Mouse (Mus musculus): ENCODE measurements around the gene Car9.

DNA sequence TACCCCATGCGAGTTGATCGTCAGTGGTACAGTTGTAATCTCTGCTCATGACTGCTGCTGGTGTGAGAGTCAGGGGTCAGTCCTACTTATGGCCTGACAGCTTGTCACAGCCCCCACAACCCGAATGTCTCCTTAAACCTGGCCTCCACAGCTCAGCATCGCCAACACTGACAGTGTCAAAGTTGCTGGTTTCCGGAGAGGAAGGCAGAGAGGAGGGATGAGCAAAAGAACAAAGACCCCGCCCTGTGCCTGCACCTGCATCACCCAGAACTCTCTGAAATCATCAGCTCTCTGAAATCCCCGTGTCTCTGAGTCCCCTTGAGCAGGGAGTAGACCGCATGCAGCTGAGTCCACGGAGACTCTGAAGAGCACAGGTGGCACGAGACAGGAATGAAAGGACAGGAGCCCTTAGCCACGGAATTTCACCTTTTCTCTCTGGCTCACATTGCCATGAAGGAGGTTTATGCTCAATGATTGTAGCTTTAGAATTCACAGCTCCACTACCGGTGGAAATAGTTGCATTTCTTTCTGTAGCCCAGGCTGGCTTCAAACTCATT is 23.2 kb upstream of the Car9 start, which contains the start of gene Sit1:
- TF ChIP-seq CTCF (IDR thresholded peaks at IDR 0.05; ENCODE audit: low read depth) (no peak), EP300 (IDR thresholded peaks at IDR 0.05; ENCODE audit: low read depth) (no peak)

All from liver, embryonic 14.5 days (tissue).